Mouse (Mus musculus) gastrocnemius, adult 8-10 months (tissue): ENCODE measurements around the gene Gatad2a. TPM values are rescaled to one million over a fixed set of nuclear protein-coding genes. Genes with fewer than 3 reads are reported as not detected.
"Not testable (repeated sequence)": the region's sequence is repeated elsewhere in the genome, so short reads cannot be mapped to it uniquely, and the experiment has no call there.

Experiments
- DNase-seq, 2 experiments: peaks; one replicate each; pipeline ENCODE4 v3.0.0; 2022; ENCODE audit warnings: low spot score in 2 of 2
- total RNA-seq, 4 experiments: library from RNA; stranded (reverse); gene quantifications; 2 replicates each; pipeline ENCODE4 v1.2.4; 2022

Gene Gatad2a
- 10 to 100 TPM; 20.5 to 26.4 (median 25.2) TPM for total RNA-seq

DNA sequence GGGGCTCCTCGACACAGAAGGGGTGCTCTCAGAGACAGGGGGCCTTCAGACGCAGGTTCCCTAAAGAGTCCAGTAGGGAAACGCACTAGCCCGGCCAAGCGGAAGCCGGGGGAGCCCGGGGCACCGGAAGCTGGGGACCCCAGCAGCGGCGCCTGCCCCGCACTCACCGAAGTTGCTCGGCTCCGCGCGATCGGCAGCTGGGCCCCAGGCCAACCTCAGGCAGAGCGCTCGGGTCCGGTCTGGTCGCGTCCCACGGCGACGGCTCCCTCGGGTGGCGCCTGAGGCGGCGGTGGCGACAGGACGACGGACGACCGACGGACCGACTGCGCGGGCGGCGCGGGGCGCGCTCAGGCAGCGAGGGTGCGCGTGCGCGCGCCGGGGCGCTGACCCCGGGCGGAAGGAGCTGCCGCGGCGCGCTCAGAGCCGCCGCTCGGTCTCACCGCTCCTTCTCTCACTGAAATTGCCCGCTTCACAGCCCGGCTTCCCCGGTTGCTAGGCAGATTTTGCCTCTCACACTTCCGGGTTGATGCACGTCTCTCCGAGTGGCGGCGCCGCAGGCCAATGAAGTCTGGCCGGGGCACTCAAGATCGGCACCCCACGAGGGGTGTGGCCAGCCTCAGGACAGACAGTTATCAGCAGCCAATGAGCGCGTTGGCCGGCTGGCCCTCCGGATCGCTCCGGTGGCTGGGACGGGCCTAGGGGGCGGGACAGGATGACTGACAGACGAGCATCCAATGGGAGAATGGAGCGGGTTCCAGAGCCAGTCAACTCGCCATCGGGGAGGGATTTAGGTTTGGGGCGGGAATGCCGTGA lies at the start of gene Gatad2a:
Gatad2a (minus strand) TSS at position 609 of the 813 bp plus-strand sequence.
- DNase-seq, result peak; percentile 100

DNA sequence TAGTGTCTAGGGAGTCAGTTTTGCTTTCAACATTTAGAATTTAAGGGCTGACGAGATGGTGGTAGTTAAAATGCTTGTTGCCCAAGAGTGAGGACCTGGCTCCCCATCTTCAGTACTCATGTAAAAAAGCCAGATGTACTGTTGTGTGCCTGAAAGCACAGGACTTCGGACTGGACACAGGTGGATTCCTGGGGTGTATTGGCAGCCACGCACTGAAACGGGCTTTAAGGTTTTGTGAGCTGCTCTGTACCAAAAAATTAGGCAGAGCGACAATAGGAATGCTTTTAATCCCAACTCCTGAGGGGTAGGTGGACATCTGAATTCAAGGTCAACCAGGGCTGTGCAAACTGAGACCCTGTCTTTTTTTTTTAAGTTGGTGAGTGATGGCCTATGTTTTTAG lies 47.8 kb upstream of the Gatad2a start:
- no peak for DNase-seq

DNA sequence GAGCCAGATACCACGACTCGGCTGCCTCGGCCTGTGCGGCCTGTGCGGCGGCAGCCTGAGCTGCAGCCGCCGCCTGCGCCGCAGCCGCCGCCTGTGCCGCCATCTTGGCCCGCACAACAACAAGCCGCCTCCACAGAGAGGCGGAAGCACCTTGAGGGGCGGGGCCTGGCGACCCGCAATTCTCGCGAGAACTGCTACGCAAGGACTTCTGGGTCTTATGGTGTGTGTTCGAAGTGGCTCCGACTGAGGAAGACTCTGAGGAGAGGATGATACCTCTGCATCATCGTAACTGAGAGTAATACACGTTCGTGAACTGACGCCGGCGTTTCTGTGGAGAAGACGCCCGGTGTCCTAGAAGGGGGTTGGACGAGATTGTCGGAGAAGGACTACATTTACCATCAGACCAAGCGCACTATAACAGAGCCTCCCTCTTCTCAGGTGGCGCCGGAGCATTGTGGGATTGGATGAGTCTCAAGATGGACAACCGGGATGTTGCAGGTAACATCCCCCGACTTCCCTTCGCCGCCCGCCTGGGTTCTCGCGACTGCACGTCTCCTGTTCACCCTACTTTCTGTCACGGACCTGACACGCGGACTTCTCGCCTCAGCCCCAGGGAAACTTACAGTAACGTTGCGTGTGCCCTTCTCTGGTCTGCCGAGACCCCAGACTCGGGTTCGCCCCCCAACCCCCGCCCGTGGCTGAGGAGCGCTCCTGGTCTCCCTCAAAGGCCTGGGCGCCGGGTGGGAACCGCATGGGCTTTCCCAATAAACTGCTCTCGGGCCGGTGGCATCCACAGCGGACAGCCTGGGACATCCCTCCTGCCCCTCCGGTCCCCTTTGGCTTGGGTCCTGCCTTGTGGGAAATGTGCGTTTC lies 46.6 kb upstream of the Gatad2a start, which contains the start of the genes Mau2 and Sugp1:
Mau2 (minus strand) TSS at position 152 of the 873 bp plus-strand sequence.
Sugp1 (plus strand) TSS at position 231 of the 873 bp plus-strand sequence.
- DNase-seq, result peak; percentile 94 to 95

DNA sequence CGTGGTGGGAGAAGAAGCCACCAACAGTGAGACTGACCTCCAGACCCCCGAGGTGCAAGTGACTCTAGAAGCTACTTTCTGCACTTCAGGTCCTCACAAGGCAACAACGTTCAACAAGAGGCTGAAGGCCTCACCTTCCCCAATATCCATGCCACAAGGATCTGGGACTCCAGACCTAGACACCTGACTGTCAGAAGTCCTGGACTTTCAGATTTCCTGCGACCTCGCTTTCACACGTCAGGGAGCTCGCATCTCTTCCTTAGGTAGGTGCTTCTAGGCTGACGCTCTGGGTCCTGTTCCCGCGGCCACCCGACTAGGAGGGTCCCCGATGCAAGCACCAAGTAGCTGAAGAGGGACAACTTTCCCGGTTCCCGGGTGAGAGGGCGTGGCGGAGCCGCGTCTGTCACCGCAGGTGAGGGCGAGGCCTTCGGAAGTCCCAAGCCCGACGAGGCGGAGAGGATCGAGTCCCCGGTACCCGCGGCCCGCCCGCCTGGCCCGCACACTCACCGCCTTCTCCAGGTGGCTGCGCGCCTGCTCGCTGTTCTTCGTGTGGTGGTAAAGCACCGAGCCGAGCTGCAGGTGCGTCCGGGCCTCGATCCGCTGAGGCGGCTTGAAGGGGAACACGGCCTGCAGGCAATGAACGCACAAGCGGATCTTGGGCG lies 45.8 kb upstream of the Gatad2a start:
- peak in 1 of 2 experiments; percentile 9 for DNase-seq

DNA sequence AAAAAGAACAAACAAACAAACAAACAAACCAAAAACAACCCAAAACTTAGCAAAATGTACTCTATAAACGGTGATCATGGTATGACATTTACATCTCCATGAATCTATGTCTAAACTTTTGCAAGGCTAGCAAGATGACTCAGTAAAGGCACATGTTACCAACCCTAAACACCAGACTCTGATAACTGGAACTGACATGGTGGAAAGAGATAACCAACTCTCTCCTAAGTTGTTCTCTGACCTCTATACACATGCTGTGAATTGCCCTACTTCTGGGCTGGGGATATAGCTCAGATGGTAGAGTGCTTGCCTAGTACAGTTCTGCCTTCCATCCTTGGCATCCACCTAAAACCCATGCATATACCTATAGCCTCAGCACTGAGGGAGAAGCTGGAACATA lies 41.8 kb upstream of the Gatad2a start:
- no peak for DNase-seq

DNA sequence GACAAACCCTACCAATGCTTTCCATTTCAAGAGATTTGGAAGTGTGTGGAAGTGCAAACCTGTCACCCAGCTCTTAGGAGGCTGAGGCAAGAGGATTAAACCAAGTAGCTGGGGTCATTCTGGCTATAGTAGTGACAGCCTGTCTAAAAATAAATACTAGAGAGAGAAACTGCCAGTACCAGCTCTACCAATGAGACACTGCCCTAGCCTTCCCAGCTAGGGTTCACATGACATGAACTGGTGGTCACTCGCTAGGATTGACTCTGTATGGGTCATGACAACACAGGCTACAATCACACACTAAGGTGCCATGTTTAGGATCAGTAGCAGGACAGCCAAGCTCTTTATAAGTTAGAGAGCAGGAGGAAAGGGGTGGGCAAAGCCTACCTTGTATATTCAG lies 34.1 kb upstream of the Gatad2a start:
- DNase-seq, result no peak

DNA sequence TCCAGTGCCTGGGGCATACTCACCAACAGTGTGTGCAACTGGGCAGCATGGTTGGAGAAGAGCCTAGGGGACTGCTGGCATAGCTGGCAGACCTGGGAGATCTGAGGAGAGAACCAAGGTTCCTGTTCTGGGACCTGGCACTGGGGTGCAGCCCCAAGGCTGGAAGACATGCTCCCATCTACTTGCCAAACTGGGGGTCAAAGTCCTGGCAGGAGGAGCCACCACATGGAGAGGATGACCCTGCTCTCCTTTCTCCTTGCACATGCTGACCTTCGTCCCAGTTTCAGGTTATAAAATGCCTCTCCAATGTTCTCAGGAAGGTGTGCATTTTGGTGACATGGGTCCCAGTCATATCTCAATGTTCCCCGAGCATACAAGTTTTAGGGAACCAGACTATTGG lies 30.0 kb upstream of the Gatad2a start:
- no peak for DNase-seq

DNA sequence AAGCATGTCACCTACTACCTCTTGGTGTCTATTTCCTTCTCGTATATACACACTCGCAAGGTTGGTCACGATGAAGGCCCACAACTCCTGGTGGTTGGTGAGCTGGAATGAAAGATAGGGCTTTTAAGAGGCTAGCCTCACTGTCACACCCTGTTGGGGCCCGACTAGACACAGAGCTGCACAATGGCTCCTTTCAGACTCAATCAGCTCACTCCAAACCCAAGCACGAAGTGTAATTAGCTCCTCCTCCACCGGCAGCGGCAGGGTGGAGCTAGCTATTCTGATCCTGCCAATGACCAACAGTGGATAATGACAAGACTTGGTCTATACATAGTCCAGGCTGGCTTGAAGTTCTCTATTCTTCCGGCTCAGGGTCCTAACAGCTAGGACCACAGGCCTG lies 27.4 kb upstream of the Gatad2a start:
- DNase-seq, result no peak

DNA sequence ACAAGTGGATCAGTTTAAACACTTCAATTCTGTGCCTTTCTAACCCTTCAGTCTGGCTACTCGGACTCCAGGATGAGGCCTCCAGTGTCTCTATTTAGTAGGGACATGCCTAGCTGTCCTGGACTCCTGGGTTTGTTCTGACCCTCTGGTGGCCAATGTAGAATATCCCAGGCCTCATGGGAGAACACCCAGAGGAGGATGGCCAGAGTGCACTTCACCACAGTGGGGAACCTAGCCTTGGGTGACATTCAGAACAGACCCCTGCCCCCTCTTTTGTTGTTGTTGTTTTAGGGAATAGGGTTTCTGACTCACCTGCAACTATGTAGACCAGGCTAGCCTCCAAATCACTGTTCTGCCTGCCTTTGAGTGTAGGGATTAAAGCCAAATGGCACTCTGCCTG lies 18.8 kb upstream of the Gatad2a start:
- no peak for DNase-seq

DNA sequence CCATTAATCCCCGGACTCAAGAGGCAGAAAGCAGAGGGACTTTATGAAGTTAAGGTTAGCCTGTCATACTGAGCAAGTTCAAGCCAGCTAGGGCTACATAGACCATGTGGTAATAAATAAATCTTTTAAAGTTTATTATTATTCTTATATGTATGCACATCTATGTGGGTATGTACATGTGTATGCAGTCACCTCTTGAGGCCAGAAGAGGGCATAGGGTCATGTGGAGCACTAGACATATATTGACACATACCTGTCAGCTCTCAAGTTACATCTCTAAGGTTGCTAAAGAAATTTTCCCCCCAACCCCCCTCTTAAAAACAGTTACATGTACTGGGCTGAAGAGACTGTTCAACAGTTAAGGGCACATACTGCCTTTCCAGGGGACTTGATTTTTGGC lies 16.6 kb upstream of the Gatad2a start:
- DNase-seq, result no peak

DNA sequence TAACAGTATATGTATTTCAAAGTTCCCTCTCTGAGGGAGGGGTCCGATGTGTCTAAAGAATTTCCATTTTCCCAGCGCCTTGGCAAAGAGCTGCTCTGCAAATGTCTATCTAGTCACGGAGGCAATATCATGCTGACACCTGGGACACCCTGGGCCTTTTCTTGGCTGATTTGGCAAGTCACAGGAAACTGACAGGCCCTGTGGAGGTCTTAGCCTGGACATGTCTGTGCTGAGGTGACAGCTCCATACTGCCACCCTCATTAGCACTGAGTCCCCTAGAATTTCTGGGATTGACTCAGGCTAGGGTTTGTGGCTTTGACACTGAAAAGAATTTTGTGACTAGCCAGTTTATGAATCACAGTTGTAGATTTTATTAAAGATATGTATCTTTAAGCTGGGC lies 16.2 kb upstream of the Gatad2a start:
- DNase-seq, result no peak

DNA sequence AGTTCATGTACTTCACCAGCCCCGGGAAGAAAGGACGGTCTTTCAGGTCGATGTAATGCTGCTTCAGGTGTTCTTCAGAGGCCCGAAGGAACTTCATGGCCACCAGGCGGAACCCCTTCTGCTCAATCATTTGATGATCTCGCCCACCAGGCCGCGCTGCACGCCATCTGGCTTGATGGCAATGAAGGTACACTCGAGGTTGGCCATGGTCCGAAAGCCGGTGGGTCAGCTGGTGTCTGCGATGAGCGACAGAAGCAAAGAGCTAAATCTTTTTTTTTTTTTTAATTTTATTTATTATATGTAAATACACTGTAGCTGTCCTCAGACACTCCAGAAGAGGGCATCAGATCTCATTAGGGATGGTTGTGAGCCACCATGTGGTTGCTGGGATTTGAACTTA lies 14.6 kb upstream of the Gatad2a start:
- not testable (repeated sequence) for DNase-seq

DNA sequence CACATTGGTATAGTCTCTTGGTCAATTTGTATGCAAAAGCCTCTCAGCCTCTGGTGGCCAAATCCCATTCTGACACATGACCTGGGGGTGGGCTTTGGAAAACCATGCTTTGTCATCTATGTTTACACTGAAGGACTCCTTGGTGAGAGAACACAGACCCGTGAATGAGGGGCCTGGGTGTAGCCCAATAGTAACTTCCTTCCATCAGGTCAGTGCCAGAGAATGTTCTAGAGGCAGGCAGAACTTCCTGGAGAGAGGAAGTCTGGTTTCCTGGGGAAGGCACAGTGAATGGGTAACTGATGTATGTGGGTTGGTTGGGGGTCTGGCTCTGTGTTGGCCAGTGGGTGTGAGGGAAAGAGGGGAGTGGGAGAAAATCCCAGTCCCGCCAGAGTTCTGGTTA lies 9.0 kb upstream of the Gatad2a start:
- DNase-seq, result no peak

DNA sequence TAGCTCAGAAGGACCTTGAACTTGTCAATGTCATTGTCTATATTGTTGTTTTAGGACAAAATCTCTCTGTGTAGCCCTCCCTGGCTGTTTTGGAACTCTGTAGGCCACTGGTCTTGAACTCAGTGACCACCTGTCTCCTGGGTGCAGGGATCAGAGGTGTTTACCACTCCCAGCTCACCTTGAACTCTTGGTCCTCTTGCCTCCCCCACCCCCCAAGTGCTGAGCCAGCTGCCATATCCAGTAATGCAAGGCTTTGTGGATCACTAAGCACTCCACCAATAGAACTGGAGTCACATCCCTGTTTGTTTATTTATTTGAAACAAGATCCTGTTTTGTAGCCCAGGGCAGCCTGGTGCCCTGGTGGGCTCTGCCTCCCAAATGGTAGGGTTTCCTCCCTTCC lies 8.2 kb upstream of the Gatad2a start:
- DNase-seq, result no peak

DNA sequence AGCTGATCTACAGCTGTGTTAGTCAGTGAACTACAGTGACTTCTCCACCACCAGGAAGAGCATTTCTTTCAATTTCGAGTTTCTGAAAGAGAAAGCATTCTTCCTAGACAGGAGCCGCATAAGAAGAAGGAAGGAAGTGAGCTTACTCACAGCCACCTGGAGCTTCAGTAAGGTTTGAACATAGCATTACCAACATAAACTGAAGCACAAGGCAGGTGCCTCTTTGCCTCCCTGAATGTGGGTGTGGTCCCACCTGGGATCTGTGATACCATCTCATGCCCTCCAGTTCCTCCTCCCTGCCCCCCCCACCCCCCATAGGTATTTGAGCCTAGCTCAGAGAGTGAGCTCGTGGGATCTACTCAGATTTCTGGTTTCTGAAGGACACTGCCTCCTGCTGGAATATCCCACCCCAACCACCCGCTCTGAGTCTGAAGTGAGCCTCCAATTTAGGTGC lies 7.0 kb upstream of the Gatad2a start:
- DNase-seq, result no peak

DNA sequence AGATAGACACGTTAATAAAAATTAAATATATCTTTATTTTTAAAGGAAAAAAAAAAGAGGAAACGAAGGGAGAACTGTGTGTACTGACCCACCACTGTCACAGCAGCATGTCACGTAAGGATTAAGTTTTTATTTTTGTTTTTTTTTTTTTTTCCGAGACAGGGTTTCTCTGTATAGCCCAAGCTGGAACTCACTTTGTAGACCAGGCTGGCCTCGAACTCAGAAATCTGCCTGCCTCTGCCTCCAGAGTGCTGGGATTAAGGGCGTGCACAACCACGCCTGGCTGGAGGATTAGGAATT lies 5.7 kb upstream of the Gatad2a start:
- not testable (repeated sequence) for DNase-seq

DNA sequence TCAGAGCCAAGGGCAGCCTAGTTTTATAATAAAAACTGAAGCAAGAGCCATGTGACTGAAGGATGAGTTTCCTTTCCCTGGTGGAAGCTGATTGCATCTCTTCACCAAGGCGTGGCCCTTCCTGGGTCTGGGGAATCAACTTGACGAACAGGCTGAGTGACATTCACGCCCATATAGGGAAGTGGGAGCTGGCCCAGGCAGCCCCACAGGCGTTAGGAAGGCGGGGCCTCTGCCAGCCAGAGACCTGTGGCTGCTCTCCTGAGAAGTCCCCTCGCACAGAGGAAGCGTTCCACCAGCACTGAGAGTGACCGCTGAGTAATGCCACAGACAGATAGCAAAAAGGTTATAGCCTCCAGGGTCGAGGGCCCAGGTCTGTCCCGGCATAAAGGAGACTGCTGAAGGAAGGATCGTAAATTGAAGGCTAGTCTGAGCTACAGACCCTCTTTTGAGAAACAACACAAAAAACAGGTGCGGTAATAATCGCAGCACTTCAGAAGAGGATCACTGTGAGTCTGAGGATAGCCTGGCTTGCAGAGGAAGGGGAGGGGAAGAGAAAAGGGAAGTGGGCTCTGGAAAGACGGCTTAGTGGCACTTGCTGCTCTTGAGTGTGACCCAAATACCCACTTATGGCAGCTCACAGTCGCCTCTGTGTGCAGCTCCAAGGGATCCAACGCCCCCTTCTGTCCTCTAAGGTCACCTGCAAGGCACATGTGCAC lies 5.2 kb upstream of the Gatad2a start:
- DNase-seq, result peak; percentile 39

DNA sequence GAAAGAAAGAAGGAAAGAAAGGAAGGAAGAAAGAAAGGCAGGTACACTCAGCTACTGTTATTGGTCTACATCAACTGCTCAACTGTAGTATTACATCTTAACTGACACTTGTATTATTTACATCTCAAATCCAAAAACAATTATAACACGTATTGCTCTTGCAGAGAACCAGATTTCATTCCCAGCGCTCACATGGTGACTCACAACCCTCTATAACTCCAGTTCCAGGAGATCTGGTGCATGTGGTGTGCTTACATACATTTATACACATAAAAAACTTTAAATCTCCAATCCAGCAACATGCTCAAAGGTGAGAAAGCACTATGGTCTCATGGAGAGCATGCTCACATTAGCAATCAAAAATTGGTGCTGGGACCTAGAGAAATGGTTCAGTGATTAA lies 4.0 kb upstream of the Gatad2a start:
- DNase-seq, result no peak

DNA sequence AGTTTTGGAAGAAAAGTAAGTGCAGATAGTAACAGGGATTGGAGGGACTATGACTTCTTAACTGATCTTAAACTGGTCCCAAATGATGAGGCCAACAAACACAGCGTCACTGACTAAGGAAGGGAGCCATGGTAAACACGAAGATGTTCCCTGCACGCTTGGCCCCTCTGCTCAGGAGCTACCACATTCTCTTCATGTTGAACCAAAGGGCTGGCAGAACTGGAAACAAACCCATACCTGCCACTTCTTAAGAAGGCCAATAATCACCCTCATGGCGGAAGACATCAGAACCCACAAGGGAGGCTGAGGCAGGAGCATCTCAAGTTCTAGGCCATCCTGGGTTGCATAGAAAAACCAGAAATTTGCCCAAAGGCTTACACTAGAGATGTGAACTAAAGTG lies 3.1 kb upstream of the Gatad2a start:
- DNase-seq, result no peak

DNA sequence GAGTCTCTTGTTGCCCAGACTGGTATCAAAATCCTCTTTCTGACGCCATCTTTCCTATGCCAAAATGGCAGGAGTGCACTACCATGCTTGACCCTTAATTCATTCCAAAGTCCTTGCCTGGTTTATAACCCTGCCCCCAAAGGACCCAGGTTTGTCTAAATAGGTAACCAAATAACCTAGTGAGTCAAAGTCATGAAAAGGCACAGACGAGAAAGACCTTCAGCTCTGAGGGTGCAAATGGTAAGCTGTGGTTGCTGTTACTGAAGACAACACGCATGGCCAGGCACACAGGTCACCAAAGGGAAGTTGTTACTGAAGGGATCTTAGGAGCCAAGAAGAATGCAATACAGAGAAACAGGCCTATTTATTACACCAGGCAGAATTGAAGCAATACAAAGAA lies 2.5 kb upstream of the Gatad2a start:
- DNase-seq, result no peak

DNA sequence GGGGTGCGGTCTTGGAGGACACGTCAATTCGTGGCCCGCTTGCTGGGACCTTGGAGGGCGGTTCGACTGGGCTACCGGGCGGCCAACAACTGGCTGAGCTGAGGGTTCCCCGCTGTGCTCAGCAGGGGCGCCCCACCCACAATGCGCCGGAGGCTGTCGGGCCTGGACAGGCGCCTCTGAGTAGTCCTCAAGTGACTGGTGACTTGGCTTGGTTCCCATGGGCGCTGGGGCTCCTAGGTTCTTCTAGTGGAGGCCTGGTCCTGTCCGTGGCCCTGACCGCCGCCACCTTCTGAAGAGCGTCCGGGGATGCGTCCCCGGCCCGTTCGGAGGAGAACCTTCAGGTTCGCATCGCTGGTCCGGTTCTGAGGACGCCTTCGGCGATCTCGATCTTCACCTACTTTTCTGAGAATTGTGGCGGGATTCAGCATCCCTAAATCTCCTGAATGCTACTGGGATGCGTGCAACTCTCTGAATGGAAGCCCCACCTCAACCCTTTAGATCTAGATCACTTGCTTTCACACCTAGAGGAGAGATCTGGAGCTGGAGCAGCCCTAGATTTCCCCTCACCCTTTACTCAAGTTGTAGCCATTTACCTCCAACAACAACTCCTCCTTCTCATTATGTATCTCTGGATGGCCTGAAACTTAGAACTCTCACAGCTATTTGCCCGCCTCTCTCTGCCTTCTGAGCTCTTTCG lies 553 bp upstream of the Gatad2a start:
- no peak for DNase-seq
